Mouse (Mus musculus) ES-E14 (cell line): ENCODE measurements around the gene Sfxn2. TPM values are rescaled to one million over a fixed set of nuclear protein-coding genes. Genes with fewer than 3 reads are reported as not detected.

Experiments
- DNase-seq: peaks from one replicate; pipeline ENCODE4 v3.0.0-alpha.2; 2013; ENCODE audit warnings: low read depth, low spot score
- H3K27ac ChIP-seq: 2 replicates; pipeline ENCODE4 v1.5.1; 2012; ENCODE audit warnings: low read depth, mild to moderate bottlenecking, low read length, moderate library complexity, mixed read lengths; ENCODE audit not compliant: poor library complexity, insufficient read depth, severe bottlenecking
- H3K36me3 ChIP-seq: 2 replicates; pipeline ENCODE4 v1.6.1; 2012; ENCODE audit warnings: mild to moderate bottlenecking, low read length, moderate library complexity, mixed read lengths; ENCODE audit not compliant: control insufficient read depth, poor library complexity, insufficient read depth, severe bottlenecking
- H3K4me1 ChIP-seq, 2 experiments: fragments of 150-350 bp in 1 of 2; sonication (generic) in 1 of 2; 2 replicates each; pipeline ENCODE4 v1.6.1; 2012; ENCODE audit warnings: low read length in 2 of 2, mild to moderate bottlenecking in 1 of 2, mixed read lengths in 1 of 2; ENCODE audit not compliant: control insufficient read depth in 2 of 2, insufficient read depth in 2 of 2, poor library complexity in 1 of 2
- H3K4me3 ChIP-seq, 2 experiments: fragments of 150-350 bp in 1 of 2; sonication (generic) in 1 of 2; 2 replicates each; pipeline ENCODE4 v1.5.1; 2012; ENCODE audit warnings: low read length in 2 of 2, low read depth in 1 of 2, mild to moderate bottlenecking in 1 of 2, mixed read lengths in 1 of 2; ENCODE audit not compliant: insufficient read depth in 1 of 2, poor library complexity in 1 of 2, severe bottlenecking in 1 of 2
- H3K9ac ChIP-seq: 2 replicates; pipeline ENCODE4 v1.6.1; 2012; ENCODE audit warnings: low read depth, mild to moderate bottlenecking, low read length, mixed read lengths; ENCODE audit not compliant: poor library complexity, insufficient read depth, severe bottlenecking
- H3K9me3 ChIP-seq: fragments of 150-350 bp; sonication (generic); 2 replicates; pipeline ENCODE4 v1.6.1; 2012; ENCODE audit warnings: low read depth, mild to moderate bottlenecking, low read length; ENCODE audit not compliant: control insufficient read depth, insufficient read depth
- CHD2 ChIP-seq: IDR thresholded peaks from 2 replicates; pipeline ENCODE4 v1.6.1; 2014; ENCODE audit warnings: mild to moderate bottlenecking, low read depth, low read length, inconsistent platforms
- HCFC1 ChIP-seq: IDR thresholded peaks from 2 replicates; pipeline ENCODE4 v1.6.1; 2012; ENCODE audit warnings: low read length, inconsistent platforms, borderline replicate concordance; ENCODE audit not compliant: insufficient read depth
- MAFK ChIP-seq: IDR thresholded peaks from 2 replicates; pipeline ENCODE4 v1.6.1; 2014; ENCODE audit warnings: mild to moderate bottlenecking, low read depth, low read length, inconsistent platforms; ENCODE audit not compliant: insufficient read depth
- ZC3H11A ChIP-seq: IDR thresholded peaks from 2 replicates; pipeline ENCODE4 v1.6.1; 2012; ENCODE audit warnings: low read depth, mild to moderate bottlenecking, inconsistent platforms, low read length, borderline replicate concordance
- ZNF384 ChIP-seq: IDR thresholded peaks from 2 replicates; pipeline ENCODE4 v1.6.1; 2012; ENCODE audit warnings: low read depth, low read length, inconsistent platforms
- in situ Hi-C, 2 experiments: fragments of 600-800 bp; cut with MboI; formaldehyde crosslinking; loops; one replicate each; pipeline ENCODE4 v1.15.1; 2025; ENCODE audit warnings: low sequenced_read_pairs in 2 of 2, inconsistent platforms in 1 of 2; ENCODE audit not compliant: unreplicated experiment in 2 of 2
- total RNA-seq: library from RNA; depleted of rRNA; stranded (reverse); fragments of 300-350 nt; gene quantifications from 2 replicates; pipeline ENCODE4 v1.2.3, GENCODE M21; 2012

Sfxn2 gene
- total RNA-seq, 1 experiment = 11.4 TPM

- H3K4me3 ChIP-seq = no peak overlapping the region
- no peaks in the 10 kb centered on the region for H3K9me3 ChIP-seq
- H3K36me3 ChIP-seq = no peaks in the 10 kb centered on the region
- H3K9ac ChIP-seq = no peak overlapping the region
- DNase-seq = no peak
- H3K4me1 ChIP-seq = peaks cover 0 to 5% of the 10 kb centered on the region in 2 experiments; a peak in 1 of 4 replicates
- TF ChIP-seq ZNF384 = no peak
- TF ChIP-seq MAFK = no peak
- no peak for TF ChIP-seq ZC3H11A
- TF ChIP-seq CHD2 = no peak
- no peak for TF ChIP-seq HCFC1
- H3K27ac ChIP-seq = no peak overlapping the region
- in situ Hi-C loops = no loop called here
Observed at GRCm38 (mm10) chr19:46542750-46543149, 30.4 kb upstream of the Sfxn2 start.

- Histone ChIP-seq H3K4me3 (no peak overlapping the region), H3K27ac (no peak overlapping the region), H3K9me3 (no peaks in the 10 kb centered on the region), H3K4me1 (peaks cover 0 to 5% of the 10 kb centered on the region in 2 experiments; a peak in 1 of 4 replicates), H3K36me3 (no peaks in the 10 kb centered on the region), H3K9ac (no peak overlapping the region)
- no peak for TF ChIP-seq HCFC1
- TF ChIP-seq CHD2 = no peak
- TF ChIP-seq ZC3H11A = no peak
- no peak for TF ChIP-seq ZNF384
- no peak for TF ChIP-seq MAFK
- in situ Hi-C loops = no loop called here
- DNase-seq = no peak
Observed at GRCm38 (mm10) chr19:46547565-46547964, 25.6 kb upstream of the Sfxn2 start.

GRCm38 (mm10) chr19:46548110-46548509 lies 25.1 kb upstream of the Sfxn2 start:
- H3K36me3 ChIP-seq = no peaks in the 10 kb centered on the region
- DNase-seq = no peak
- H3K9ac ChIP-seq = no peak overlapping the region
- no peaks in the 10 kb centered on the region for H3K9me3 ChIP-seq
- H3K27ac ChIP-seq = no peak overlapping the region
- TF ChIP-seq ZNF384 = no peak
- TF ChIP-seq CHD2 = no peak
- no peak for TF ChIP-seq MAFK
- TF ChIP-seq ZC3H11A = no peak
- TF ChIP-seq HCFC1 = no peak
- peaks cover 0 to 5% of the 10 kb centered on the region in 2 experiments; a peak in 1 of 4 replicates for H3K4me1 ChIP-seq
- peak overlapping the region in 1 of 2 experiments; percentile 26; a peak in 1 of 4 replicates for H3K4me3 ChIP-seq
- in situ Hi-C loops = no loop called here

- TF ChIP-seq CHD2 (no peak), HCFC1 (no peak), ZNF384 (no peak), ZC3H11A (no peak), MAFK (no peak)
- in situ Hi-C loops = no loop called here
- no peak for DNase-seq
- Histone ChIP-seq H3K36me3 (no peaks in the 10 kb centered on the region), H3K9me3 (no peaks in the 10 kb centered on the region), H3K27ac (no peak overlapping the region), H3K9ac (no peak overlapping the region), H3K4me1 (peaks cover 0 to 5% of the 10 kb centered on the region in 2 experiments; a peak in 1 of 4 replicates), H3K4me3 (no peak overlapping the region)
Observed at GRCm38 (mm10) chr19:46550385-46550784, 22.8 kb upstream of the Sfxn2 start.

GRCm38 (mm10) chr19:46552496-46552895 lies 20.7 kb upstream of the Sfxn2 start:
- Histone ChIP-seq H3K36me3 (no peaks in the 10 kb centered on the region), H3K9me3 (no peaks in the 10 kb centered on the region), H3K4me3 (no peak overlapping the region), H3K9ac (no peak overlapping the region), H3K4me1 (no peaks in the 10 kb centered on the region), H3K27ac (no peak overlapping the region)
- in situ Hi-C loops = no loop called here
- no peak for DNase-seq
- TF ChIP-seq CHD2 = no peak
- TF ChIP-seq ZNF384 = no peak
